Mouse (Mus musculus): ENCODE measurements around the gene Gfy. TPM values are rescaled to one million over a fixed set of nuclear protein-coding genes. Genes with fewer than 3 reads are reported as not detected.

Gene Gfy
- total and polyA plus RNA-seq, 2 experiments from 2014 or later, result not detected

DNA sequence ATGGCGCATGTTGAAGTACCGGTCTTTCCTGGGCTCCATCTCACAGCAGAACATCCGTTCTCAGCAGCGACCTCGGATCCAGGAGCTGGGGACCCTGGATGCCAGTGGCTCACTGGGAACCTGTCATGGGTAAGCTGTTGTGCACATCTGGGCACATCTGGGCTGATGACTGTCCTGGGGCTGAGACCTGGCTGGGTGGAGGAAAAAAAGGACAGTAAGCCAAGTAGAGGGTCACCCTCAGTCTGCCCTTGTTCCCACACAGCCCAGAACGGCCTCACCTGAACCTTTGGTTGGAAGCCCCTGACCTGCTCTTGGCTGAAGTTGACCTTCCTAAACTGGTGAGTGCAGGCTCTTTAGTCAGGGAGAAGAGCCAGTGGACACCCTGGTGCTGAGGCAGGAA lies 20.4 kb downstream of the Gfy start:
- Histone ChIP-seq H3K4me1 (ENCODE audit: control insufficient read depth, insufficient read depth) (no peaks in the 10 kb centered on the region), H3K4me3 (ENCODE audit: low read depth, low read length) (no peak overlapping the region), H3K36me3 (replicated peaks; ENCODE audit: control insufficient read depth, insufficient read depth, low read length) (peaks cover 11% of the 10 kb centered on the region; the same call in 1 of the 2 replicates), H3K27ac (ENCODE audit: low read depth) (no peak overlapping the region), H3K4me2 (ENCODE audit: low read depth, low read length) (no peak overlapping the region), H3K27me3 (ENCODE audit: control insufficient read depth, insufficient read depth, low read length) (peaks cover 17% of the 10 kb centered on the region), H3K9ac (replicated peaks; ENCODE audit: low read depth, low read length) (no peak overlapping the region), H3K9me3 (replicated peaks; ENCODE audit: control insufficient read depth, low read length) (no peaks in the 10 kb centered on the region)
- TF ChIP-seq CTCF (IDR thresholded peaks at IDR 0.05; ENCODE audit: low read depth) (no peak), EP300 (IDR thresholded peaks at IDR 0.05; ENCODE audit: low read depth) (no peak)
- WGBS, result 89% methylated on average over 6 of the region's 6 CpGs
- no peak for DNase-seq (ENCODE audit: low spot score)
- ATAC-seq (ENCODE audit: insufficient read depth, low read depth), result no peak

DNA sequence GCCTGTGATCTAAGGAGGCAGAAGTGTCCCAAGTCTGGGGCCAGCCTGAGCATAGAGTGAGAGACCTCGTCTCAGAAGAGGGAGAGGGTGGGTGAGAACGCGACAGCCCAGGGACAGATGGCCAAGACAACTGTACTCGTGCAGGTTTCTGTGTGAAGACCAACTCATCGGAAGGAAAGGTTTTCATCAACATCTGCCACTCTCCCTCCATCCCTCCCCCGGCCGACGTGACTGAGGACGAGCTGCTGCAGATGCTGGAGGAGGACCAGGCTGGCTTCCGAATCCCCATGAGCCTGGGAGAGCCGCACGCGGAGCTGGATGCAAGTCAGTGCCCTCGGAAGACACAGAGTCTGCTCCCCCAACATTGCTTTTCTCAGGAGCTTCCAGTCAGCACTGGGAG lies 21.9 kb downstream of the Gfy start:
- no peaks in the 10 kb centered on the region for H3K9me3 ChIP-seq (replicated peaks; ENCODE audit: control insufficient read depth, low read length)
- 83% methylated on average over 14 of the region's 14 CpGs for WGBS
- no peak for DNase-seq (ENCODE audit: low spot score)
- H3K4me1 ChIP-seq (ENCODE audit: control insufficient read depth, insufficient read depth), result 0 out of 2 replicates have a peak, but pooled peaks cover 7% of the 10 kb centered on the region
- H3K27me3 ChIP-seq (ENCODE audit: control insufficient read depth, insufficient read depth, low read length), result peaks cover 2% of the 10 kb centered on the region; the same call in 1 of the 2 replicates
- H3K4me2 ChIP-seq (ENCODE audit: low read depth, low read length), result no peak overlapping the region
- ATAC-seq (ENCODE audit: insufficient read depth, low read depth), result no peak
- no peak for TF ChIP-seq EP300 (IDR thresholded peaks at IDR 0.05; ENCODE audit: low read depth)
- no peak for TF ChIP-seq CTCF (IDR thresholded peaks at IDR 0.05; ENCODE audit: low read depth)
- no peak overlapping the region for H3K27ac ChIP-seq (ENCODE audit: low read depth)
- H3K9ac ChIP-seq (replicated peaks; ENCODE audit: low read depth, low read length), result no peak overlapping the region
- peaks cover 11% of the 10 kb centered on the region; the same call in 1 of the 2 replicates for H3K36me3 ChIP-seq (replicated peaks; ENCODE audit: control insufficient read depth, insufficient read depth, low read length)
- no peak overlapping the region for H3K4me3 ChIP-seq (ENCODE audit: low read depth, low read length)

DNA sequence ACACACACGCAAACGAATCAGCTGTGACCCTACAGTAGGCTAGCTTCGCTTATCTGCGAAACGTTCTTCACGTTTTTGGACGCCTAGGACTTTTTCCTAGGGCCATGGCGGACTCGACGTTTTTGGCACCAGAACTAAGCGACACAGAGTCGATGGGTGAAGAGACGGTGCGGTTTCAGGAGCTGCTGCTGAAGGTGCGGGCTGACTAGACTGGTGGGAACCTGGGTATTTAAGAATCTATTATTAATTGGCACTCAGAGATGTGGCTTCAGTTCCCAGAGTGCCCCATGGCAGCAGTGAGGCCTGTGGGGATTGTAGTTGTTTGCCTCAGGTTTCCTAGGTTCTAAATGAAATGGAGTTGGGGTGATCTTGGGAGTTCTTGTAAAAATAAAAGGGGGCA lies 23.2 kb downstream of the Gfy start:
- H3K4me1 ChIP-seq (ENCODE audit: control insufficient read depth, insufficient read depth), result 0 out of 2 replicates have a peak, but pooled peaks cover 7% of the 10 kb centered on the region
- 87% methylated on average over 15 of the region's 15 CpGs for WGBS
- H3K9me3 ChIP-seq (replicated peaks; ENCODE audit: control insufficient read depth, low read length), result no peaks in the 10 kb centered on the region
- no peak for DNase-seq (ENCODE audit: low spot score)
- no peak overlapping the region for H3K27ac ChIP-seq (ENCODE audit: low read depth)
- H3K27me3 ChIP-seq (ENCODE audit: control insufficient read depth, insufficient read depth, low read length), result no peaks in the 10 kb centered on the region
- no peak for TF ChIP-seq CTCF (IDR thresholded peaks at IDR 0.05; ENCODE audit: low read depth)
- no peak for TF ChIP-seq EP300 (IDR thresholded peaks at IDR 0.05; ENCODE audit: low read depth)
- H3K9ac ChIP-seq (replicated peaks; ENCODE audit: low read depth, low read length), result no peak overlapping the region
- ATAC-seq (ENCODE audit: insufficient read depth, low read depth), result no peak
- H3K4me3 ChIP-seq (ENCODE audit: low read depth, low read length), result no peak overlapping the region
- H3K36me3 ChIP-seq (replicated peaks; ENCODE audit: control insufficient read depth, insufficient read depth, low read length), result peaks cover 11% of the 10 kb centered on the region; the same call in 1 of the 2 replicates
- no peak overlapping the region for H3K4me2 ChIP-seq (ENCODE audit: low read depth, low read length)

DNA sequence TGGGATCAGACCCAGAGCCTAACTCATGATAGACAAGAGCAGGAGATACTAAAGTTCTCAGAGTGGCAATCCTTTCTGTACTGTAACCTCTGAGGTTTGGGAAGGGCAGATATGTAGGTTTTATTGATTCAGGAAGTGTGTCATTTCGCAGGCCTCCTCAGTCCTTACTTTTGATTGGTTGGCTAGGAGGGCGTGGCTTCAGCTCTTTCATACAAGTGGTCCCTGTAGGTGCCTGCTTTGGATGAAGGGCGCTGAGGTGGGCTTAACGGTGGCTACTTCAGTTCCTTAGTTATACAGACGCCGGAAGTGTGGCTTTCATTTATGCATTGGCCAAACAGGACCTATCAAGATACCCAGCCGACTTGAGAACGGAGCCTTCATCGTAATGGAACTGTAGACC lies 23.8 kb downstream of the Gfy start:
- 83% methylated on average over 9 of the region's 9 CpGs for WGBS
- no peak for DNase-seq (ENCODE audit: low spot score)
- Histone ChIP-seq H3K4me3 (ENCODE audit: low read depth, low read length) (no peak overlapping the region), H3K4me1 (ENCODE audit: control insufficient read depth, insufficient read depth) (0 out of 2 replicates have a peak, but pooled peaks cover 7% of the 10 kb centered on the region), H3K9ac (replicated peaks; ENCODE audit: low read depth, low read length) (no peak overlapping the region), H3K27me3 (ENCODE audit: control insufficient read depth, insufficient read depth, low read length) (no peaks in the 10 kb centered on the region), H3K4me2 (ENCODE audit: low read depth, low read length) (no peak overlapping the region), H3K36me3 (replicated peaks; ENCODE audit: control insufficient read depth, insufficient read depth, low read length) (peaks cover 11% of the 10 kb centered on the region; the same call in 1 of the 2 replicates), H3K9me3 (replicated peaks; ENCODE audit: control insufficient read depth, low read length) (no peaks in the 10 kb centered on the region), H3K27ac (ENCODE audit: low read depth) (no peak overlapping the region)
- TF ChIP-seq EP300 (IDR thresholded peaks at IDR 0.05; ENCODE audit: low read depth) (no peak), CTCF (IDR thresholded peaks at IDR 0.05; ENCODE audit: low read depth) (no peak)
- no peak for ATAC-seq (ENCODE audit: insufficient read depth, low read depth)

DNA sequence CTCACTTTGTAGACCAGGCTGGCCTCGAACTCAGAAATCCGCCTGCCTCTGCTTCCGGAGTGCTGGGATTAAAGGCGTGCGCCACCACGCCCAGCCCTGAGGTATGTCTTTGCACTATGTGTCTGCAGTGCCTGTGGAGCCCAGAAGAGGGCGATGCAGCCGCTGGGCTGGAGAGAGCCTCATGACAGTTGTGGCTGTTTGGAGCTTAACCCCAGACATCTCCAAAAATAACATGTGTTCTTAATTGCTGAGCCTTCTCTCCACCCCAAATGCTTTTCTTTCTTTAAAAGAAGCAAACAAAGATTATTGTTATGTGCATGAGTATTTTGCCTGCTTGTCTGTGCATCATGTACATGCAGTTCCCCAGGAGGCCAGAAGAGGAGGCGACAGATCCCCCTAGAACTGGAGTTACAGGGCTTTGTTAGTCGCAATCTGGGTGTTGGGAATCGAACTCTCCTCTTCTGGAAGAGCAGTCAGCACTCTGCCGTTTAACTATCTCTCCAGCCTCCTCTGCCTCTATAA lies 24.3 kb downstream of the Gfy start:
- peaks cover 9% of the 10 kb centered on the region; the same call in 1 of the 2 replicates for H3K36me3 ChIP-seq (replicated peaks; ENCODE audit: control insufficient read depth, insufficient read depth, low read length)
- TF ChIP-seq EP300 (IDR thresholded peaks at IDR 0.05; ENCODE audit: low read depth) (no peak), CTCF (IDR thresholded peaks at IDR 0.05; ENCODE audit: low read depth) (peak; percentile 43; the same call in 1 of the 2 replicates)
- H3K4me1 ChIP-seq (ENCODE audit: control insufficient read depth, insufficient read depth), result 0 out of 2 replicates have a peak, but pooled peaks cover 7% of the 10 kb centered on the region
- 72% methylated on average over 12 of the region's 12 CpGs for WGBS
- peak; percentile 44 for DNase-seq (ENCODE audit: low spot score)
- peak overlapping the region; percentile 76 for H3K4me3 ChIP-seq (ENCODE audit: low read depth, low read length)
- H3K4me2 ChIP-seq (ENCODE audit: low read depth, low read length), result peak overlapping the region; percentile 83
- H3K9me3 ChIP-seq (replicated peaks; ENCODE audit: control insufficient read depth, low read length), result no peaks in the 10 kb centered on the region
- peak overlapping the region; percentile 97; the same call in 1 of the 2 replicates for H3K27ac ChIP-seq (ENCODE audit: low read depth)
- no peaks in the 10 kb centered on the region for H3K27me3 ChIP-seq (ENCODE audit: control insufficient read depth, insufficient read depth, low read length)
- ATAC-seq (ENCODE audit: insufficient read depth, low read depth), result peak; percentile 26
- H3K9ac ChIP-seq (replicated peaks; ENCODE audit: low read depth, low read length), result no peak overlapping the region

Measured in heart, postnatal 0 days (tissue).